Mouse (Mus musculus) kidney, postnatal 14 days (tissue): ENCODE results near the gene Atp5g3.
A peak's percentile ranks its signal among the peaks of the same experiment; 100 is the strongest.
"Not testable (repeated sequence)": the region's sequence is repeated elsewhere in the genome, so short reads cannot be mapped to it uniquely, and the experiment has no call there.

Experiments
- DNase-seq: peaks from one replicate; pipeline ENCODE4 v3.0.0; 2022; ENCODE audit warnings: mixed read lengths

The Atp5g3 gene

GRCm38 (mm10) chr2:73911175-73911700 lies at the start of gene Atp5g3:
Gene Atp5g3 (minus strand): TSS chr2:73911326.
- peak; percentile 95 for DNase-seq

DNA sequence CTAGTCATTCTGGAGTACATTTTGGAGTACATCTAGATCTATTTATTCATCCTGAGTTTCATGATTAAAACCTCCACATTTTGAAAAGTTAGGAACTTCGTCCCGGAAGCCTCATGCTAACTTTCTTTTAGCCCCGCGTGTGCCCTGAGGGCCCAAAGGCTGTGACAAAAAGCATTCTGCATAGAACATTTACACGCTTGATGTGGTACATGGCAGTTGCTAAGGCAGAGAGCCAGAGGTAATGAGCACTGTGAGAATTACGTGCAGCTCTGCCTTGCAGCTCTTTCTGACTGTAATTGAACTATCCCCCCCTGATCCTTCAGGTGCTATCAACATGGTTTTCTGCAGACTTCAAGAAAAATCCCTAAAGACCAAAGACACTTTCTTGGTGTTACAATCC lies 47.2 kb upstream of the Atp5g3 start:
- peak; percentile 21 for DNase-seq

DNA sequence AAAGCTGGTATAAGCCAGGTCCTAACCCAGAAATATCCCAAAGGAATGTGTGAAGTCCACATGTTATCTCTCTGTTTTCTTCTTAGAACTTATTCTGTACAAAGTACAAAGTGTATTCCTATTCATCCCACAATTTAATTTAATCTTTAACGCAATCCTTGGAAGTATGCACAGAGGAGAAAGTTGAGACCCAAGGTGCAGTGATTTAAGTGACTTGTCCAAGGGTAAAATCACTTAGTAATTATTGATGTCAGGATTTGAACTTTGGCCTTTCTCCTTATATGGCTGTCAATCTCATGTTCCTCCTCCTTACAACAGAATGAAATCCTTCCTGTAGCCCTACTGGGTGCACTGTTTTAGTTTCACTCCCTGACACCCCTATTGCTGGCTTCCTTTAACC lies 42.5 kb upstream of the Atp5g3 start:
- DNase-seq, result no peak

DNA sequence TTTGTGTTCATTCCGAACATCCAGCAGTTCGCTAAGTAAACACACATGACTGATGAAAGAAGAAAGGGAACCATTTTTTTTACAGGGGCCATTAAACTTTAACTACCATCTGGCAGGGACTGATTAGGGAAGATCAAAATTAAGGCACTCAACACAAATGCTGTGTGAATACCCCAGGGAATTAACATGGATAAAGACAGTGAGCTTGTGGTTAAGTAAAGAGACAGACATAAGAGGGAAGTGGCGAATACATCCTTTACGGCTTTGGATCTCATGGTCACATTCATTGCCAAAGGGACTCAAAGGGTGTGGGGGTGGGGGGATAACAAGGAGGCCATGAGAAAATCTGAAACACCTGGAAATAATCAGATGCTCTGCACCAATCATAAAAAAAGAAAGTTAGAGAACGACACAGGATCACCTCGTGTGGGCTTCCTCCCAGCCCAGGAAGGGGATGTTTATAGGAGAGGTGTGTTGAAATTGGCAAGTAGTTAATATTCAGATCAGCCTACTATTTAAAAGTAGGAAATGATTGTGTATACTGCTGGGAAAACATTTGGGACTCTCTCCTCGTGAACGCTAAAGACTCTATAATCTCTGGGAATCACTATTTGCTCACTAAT lies 41.6 kb upstream of the Atp5g3 start:
- DNase-seq, result no peak

DNA sequence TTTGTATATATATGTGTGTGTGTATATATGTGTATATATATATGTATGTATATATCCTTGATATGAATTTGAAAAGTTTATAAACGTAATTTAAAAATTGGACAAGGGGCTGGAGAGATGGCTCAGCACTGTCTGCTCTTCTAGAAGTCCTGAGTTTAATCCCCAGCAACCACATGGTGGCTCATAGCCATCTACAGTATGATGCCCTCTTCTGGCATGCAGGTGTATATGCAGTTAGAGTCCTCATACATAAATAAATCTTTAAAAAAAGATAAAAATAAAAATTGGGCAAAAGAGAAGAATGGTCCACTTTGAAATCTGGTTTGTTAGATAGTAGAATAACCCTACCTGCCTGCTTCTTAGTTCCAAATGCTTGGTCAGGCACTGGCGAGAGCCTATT lies 36.2 kb upstream of the Atp5g3 start:
- no peak for DNase-seq

- DNase-seq, result no peak
Measured at GRCm38 (mm10) chr2:73943735-73944134, 32.6 kb upstream of the Atp5g3 start.

DNA sequence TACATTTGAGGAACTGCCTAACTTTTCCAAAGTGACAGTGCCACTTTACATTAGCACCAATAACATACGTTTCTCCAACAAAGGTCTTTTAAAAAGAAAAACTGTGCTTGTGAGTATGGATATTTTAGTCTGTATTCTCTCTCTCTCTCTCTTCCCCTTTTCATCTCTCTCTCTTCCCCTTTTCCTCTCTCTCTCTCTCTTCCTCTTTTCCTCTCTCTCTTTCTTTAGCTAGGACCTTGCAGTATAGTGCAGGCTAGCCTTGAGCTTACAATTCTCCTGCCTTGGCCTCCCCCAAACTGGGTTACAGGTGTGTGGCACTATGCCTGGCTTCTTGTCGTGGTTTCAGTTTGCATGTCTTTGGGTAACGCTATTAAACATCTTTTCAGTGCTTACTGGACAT lies 31.7 kb upstream of the Atp5g3 start:
- no peak for DNase-seq

- DNase-seq, result no peak
Measured at GRCm38 (mm10) chr2:73941281-73941680, 30.2 kb upstream of the Atp5g3 start.

- no peak for DNase-seq
Measured at GRCm38 (mm10) chr2:73940471-73940870, 29.3 kb upstream of the Atp5g3 start.

DNA sequence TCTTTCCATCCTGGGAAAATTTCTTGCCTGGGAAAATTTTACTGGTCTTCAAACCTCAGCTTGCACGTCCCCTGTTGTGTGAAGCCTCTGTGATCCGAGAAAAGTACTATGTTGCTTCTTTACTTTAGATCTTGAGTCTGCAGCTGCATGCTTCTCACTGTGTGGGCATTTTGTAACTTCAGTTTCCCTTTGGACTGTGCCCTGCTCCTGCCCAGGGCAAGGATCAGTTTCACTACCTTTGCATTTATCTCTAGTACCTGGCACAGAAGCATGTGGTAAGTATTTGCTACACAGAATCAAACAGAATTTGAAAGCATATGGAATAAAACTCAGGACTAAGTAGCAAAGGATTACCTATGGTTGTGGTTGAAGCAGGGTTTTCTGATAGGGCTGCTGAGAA lies 27.8 kb upstream of the Atp5g3 start:
- peak; percentile 47 for DNase-seq

GRCm38 (mm10) chr2:73932676-73933313 lies 21.7 kb upstream of the Atp5g3 start:
- DNase-seq, result no peak

DNA sequence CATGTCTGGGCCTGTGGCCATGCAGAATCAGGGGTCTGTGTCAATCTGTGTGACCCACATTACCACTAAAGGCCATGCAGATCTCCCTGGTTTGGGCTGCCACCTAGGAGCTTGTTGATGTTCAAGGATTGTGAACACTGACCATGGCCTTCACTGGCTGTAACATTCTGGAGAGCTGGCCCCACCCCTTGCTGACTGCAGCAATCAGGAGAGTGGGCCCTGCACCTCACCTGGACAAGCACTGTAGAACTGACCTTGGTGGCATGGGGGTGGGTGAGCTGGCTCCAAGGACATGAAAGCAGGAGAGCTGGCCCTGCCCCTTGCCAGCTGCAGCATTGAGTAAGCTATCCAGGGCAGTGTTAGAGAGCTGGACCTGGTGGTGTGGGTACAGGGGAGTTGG lies 16.6 kb upstream of the Atp5g3 start:
- DNase-seq, result no peak

GRCm38 (mm10) chr2:73925539-73925938 lies 14.4 kb upstream of the Atp5g3 start:
- DNase-seq, result no peak

GRCm38 (mm10) chr2:73925089-73925488 lies 14.0 kb upstream of the Atp5g3 start:
- DNase-seq, result peak; percentile 87

DNA sequence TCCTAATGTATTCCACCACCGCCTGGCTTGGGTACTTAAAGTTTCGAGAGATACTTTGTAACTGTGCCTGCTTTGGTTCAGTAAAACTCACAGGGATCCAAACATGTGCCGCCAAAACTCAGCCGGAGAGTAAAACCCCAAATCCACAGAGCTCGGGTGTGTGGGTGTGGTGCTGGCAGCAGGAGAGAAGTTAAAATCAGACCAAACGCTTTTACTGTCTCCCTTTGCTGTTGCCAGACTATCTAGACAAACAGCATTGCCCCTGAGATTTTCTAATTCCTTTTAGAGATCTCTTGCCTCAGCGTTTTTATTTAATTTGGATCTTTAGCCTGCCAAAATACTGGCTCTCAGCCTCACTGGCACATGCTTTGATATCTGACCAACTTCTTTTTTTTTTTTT lies 8.5 kb upstream of the Atp5g3 start:
- DNase-seq, result no peak

GRCm38 (mm10) chr2:73912264-73912663 lies 1.1 kb upstream of the Atp5g3 start:
- DNase-seq, result no peak

DNA sequence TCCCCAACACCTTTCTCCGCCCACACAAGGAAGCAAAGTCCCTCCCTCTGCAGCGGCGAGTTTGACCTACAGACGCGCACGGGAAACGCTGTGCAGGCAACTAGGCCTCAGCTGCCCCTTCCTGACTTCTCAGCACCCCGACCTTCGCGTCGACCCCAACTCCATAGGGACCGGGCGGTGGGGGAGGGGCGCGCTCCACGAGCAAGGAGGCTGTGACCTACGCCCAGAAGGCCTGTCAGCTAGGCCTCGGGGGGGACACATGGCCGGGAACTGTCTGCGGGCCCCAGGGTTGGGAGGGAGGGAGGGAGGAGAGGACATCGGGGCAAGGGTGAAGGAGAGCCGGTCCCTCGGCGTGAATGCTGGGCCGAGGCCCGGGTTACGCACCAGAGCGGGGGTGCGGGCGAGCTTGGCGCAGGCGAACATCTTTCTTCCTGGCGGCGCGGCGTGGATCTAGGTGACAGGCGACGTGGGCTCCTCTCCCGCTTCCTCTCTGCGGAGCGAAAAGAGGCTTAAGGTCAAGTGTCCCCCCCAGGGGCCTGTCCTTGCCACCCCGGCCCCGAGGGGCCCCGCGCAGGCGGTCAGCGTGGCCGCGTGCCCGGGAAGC lies 453 bp downstream of the Atp5g3 start:
- DNase-seq, result peak; percentile 72

- no peak for DNase-seq
Measured at GRCm38 (mm10) chr2:73909116-73909515, 2.0 kb downstream of the Atp5g3 start.

DNA sequence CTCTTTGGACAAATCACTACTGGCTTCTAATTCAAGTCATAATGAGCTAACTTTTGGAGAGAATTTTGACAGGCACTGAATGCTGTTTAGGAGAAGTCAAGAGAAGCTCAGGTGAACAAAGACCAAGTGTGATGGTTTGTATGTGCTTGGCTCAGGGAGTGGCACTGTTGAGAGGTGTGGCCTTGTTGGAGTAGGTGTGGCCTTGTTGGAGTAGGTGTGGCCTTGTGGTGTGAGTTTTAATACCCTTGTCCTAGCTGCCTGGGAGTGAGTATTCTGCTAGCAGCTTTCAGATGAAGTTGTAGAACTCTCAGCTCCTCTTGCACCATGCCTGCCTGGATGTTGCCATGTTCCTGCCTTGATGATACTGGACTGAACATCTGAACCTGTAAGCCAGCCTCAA lies 6.4 kb downstream of the Atp5g3 start:
- not testable (repeated sequence) for DNase-seq

DNA sequence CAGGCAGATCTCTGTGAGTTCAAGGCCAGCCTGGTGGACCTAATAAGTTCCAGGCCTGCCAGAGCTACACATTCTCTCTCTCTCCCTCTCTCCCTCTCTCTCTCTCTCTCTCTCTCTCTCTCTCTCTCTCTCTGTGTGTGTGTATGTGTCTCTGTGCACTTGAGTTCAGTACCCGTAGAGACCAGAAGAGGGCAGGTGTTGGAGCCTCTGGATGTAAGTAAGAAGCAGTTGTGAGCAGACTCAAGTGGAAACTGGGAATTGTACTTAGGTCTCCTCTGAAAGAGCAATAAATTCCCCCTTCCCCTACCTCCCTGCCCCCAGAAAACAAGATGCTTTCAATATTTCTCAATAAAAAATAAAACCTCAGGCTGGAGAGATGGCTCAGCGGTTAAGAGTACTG lies 7.6 kb downstream of the Atp5g3 start:
- DNase-seq, result no peak

DNA sequence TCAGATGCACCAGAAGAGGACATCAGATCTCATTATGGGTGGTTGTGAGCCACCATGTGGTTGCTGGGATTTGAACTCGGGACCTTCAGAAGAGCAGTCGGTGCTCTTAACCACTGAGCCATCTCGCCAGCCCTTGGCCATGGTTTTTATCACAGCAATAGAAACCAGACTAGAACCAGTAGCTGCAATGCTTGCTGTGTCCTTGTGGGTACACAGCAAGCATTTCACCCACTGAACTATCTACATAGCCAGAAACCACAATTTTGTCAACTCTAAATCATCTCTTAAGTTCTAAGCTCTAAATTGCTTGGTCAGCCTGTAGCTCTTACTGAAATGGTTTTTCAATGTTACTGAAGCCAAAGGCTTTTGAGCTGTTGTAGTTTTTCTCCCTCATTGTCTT lies 8.8 kb downstream of the Atp5g3 start:
- not testable (repeated sequence) for DNase-seq

DNA sequence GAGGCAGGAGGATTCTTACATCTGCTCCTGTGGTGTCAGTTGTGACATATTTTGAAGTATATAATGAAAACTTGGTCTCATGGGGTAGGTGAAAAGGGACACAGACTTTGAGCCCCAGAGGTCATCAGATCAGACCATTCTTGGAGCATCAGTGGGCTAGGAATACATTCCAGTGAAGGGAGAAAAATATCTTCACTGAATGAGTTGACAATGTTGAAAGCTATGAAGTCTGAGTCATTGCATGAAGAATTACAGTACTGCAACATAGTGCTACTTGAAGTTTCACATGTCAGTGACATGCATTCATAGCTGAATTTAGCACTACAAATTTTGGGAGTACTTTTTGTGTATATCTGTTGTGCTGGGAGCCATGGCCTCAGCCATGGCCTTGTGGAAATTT lies 10.0 kb downstream of the Atp5g3 start:
- DNase-seq, result no peak

DNA sequence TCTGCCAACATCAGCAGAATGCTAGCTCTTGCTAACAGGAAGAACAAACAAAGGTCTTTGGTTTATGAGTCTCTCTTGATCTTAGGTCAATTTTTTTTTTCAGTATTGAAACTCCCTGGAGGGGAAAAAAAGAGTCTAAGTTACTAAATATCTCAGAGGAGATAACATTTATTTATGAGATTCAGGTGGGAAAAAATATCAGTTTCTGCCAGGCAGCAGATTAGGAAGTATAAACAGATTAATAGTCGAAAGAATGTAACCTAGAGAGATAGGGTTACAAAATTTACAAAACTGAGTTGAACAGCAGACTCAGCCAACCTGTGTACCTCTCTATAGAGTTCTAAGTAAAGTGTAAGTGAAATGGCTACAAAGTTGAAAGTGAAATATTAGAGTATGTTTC lies 10.8 kb downstream of the Atp5g3 start:
- no peak for DNase-seq

- not testable (repeated sequence) for DNase-seq
Measured at GRCm38 (mm10) chr2:73896919-73897318, 14.2 kb downstream of the Atp5g3 start.
